Mouse (Mus musculus) kidney, embryonic 14.5 days (tissue): Measurements from ENCODE around the gene Nrxn2. TPM values are rescaled to one million over a fixed set of nuclear protein-coding genes. Genes with fewer than 3 reads are reported as not detected.

Experiments used
- ATAC-seq: fragments of 200-750 bp; cut with Nextera tagmentation; 2 replicates; pipeline ENCODE4 v1.8.0; 2017; ENCODE audit warnings: moderate number of reproducible peaks, mild to moderate bottlenecking, moderate TSS enrichment, moderate library complexity; ENCODE audit not compliant: low FRiP score, low TSS enrichment
- H3K27ac ChIP-seq: fragments of 300-500 bp; sonication (generic); 2 replicates; pipeline ENCODE4 v1.5.1; 2014; ENCODE audit warnings: low read depth, mild to moderate bottlenecking, low read length, moderate library complexity, mixed read lengths
- H3K27me3 ChIP-seq: fragments of 300-500 bp; sonication (generic); 2 replicates; pipeline ENCODE4 v1.6.1; 2014; ENCODE audit warnings: mild to moderate bottlenecking, low read length; ENCODE audit not compliant: control insufficient read depth, insufficient read depth
- H3K36me3 ChIP-seq: fragments of 300-500 bp; sonication (generic); 2 replicates; pipeline ENCODE4 v1.6.1; 2014; ENCODE audit warnings: low read length, mixed read lengths; ENCODE audit not compliant: control insufficient read depth, insufficient read depth
- H3K4me1 ChIP-seq: fragments of 300-500 bp; sonication (generic); 2 replicates; pipeline ENCODE4 v1.6.1; 2014; ENCODE audit warnings: low read length, mixed read lengths; ENCODE audit not compliant: control insufficient read depth, insufficient read depth
- H3K4me2 ChIP-seq: fragments of 300-500 bp; sonication (generic); replicated peaks from 2 replicates; pipeline ENCODE4 v1.6.1; 2014; ENCODE audit warnings: low read depth, mild to moderate bottlenecking, low read length
- H3K4me3 ChIP-seq: fragments of 300-500 bp; sonication (generic); 2 replicates; pipeline ENCODE4 v1.5.1; 2014; ENCODE audit warnings: mild to moderate bottlenecking, low read length
- H3K9ac ChIP-seq: fragments of 300-500 bp; sonication (generic); 2 replicates; pipeline ENCODE4 v1.6.1; 2014; ENCODE audit warnings: low read depth, mild to moderate bottlenecking, low read length, moderate library complexity
- H3K9me3 ChIP-seq: fragments of 300-500 bp; sonication (generic); 2 replicates; pipeline ENCODE4 v1.6.1; 2016; ENCODE audit warnings: low read length; ENCODE audit not compliant: control insufficient read depth
- WGBS: fragments of 180-500 bp; shearing (Covaris S2); extraction: QIAGEN DNeasy Blood & Tissue Kit; methylation state at CpG from one replicate; pipeline ENCODE4 v1.1.7; 2014; 5-methylcytosine and 5-hydroxymethylcytosine counted together
- polyA plus RNA-seq: library from polyadenylated mRNA; unstranded; fragments of >200 nt; fragmentation: Nextera tagmentation; extraction: Ambion mirVana; gene quantifications from 2 replicates; pipeline ENCODE4 v1.2.1, GENCODE M21; 2014

Gene Nrxn2
- polyA plus RNA-seq, 1 experiment from 2014 or later, result 5.4 TPM

GRCm38 (mm10) chr19:6398447-6399284, 19.9 kb upstream of the Nrxn2 start:
- peak overlapping the region; percentile 58 for H3K4me3 ChIP-seq
- H3K4me1 ChIP-seq, result peaks cover 30% of the 10 kb centered on the region; the same call in 1 of the 2 replicates
- ATAC-seq, result peak; percentile 40
- no peaks in the 10 kb centered on the region for H3K36me3 ChIP-seq
- 1% methylated on average over 38 of the region's 39 CpGs for WGBS
- no peaks in the 10 kb centered on the region for H3K9me3 ChIP-seq
- peak overlapping the region; percentile 62; the same call in 1 of the 2 replicates for H3K9ac ChIP-seq
- H3K27me3 ChIP-seq, result peaks cover 3% of the 10 kb centered on the region
- H3K27ac ChIP-seq, result peak overlapping the region; percentile 42; the same call in 1 of the 2 replicates
- H3K4me2 ChIP-seq, result peak overlapping the region; percentile 100

- H3K4me3 ChIP-seq, result peak within 1 kb of the TSS; percentile 58
- peak within 1 kb of the TSS; percentile 62 for H3K9ac ChIP-seq
- under 1% methylated on average over 78 of the region's 87 CpGs for WGBS
- H3K4me1 ChIP-seq, result peaks cover 30% of the 10 kb centered on the region; the same call in 1 of the 2 replicates
- peak within 1 kb of the TSS; percentile 42; the same call in 1 of the 2 replicates for H3K27ac ChIP-seq
- H3K4me2 ChIP-seq, result peak within 1 kb of the TSS; percentile 100
- ATAC-seq, result 0 out of 2 replicates have a peak, but pooled peaks have one; percentile 6
- no peaks in the 10 kb centered on the region for H3K36me3 ChIP-seq
- no peaks in the 10 kb centered on the region for H3K9me3 ChIP-seq
- H3K27me3 ChIP-seq, result peaks cover 6% of the 10 kb centered on the region
These were observed 19.0 kb upstream of the Nrxn2 start, which contains the start of gene Rasgrp2 for GRCm38 (mm10) chr19:6399285-6400095. Gene Rasgrp2, plus strand, starts transcription at chr19:6399340.

- Histone ChIP-seq H3K27me3 (peaks cover 6% of the 10 kb centered on the region), H3K4me2 (peak overlapping the region; percentile 100), H3K27ac (peak overlapping the region; percentile 42; the same call in 1 of the 2 replicates), H3K9me3 (no peaks in the 10 kb centered on the region), H3K36me3 (no peaks in the 10 kb centered on the region), H3K4me3 (peak overlapping the region; percentile 58), H3K9ac (peak overlapping the region; percentile 62; the same call in 1 of the 2 replicates), H3K4me1 (peaks cover 30% of the 10 kb centered on the region; the same call in 1 of the 2 replicates)
- ATAC-seq, result peak; percentile 1
- WGBS, result 2% methylated on average over 29 of the region's 29 CpGs
These were observed 18.1 kb upstream of the Nrxn2 start for GRCm38 (mm10) chr19:6400096-6401086.

DNA sequence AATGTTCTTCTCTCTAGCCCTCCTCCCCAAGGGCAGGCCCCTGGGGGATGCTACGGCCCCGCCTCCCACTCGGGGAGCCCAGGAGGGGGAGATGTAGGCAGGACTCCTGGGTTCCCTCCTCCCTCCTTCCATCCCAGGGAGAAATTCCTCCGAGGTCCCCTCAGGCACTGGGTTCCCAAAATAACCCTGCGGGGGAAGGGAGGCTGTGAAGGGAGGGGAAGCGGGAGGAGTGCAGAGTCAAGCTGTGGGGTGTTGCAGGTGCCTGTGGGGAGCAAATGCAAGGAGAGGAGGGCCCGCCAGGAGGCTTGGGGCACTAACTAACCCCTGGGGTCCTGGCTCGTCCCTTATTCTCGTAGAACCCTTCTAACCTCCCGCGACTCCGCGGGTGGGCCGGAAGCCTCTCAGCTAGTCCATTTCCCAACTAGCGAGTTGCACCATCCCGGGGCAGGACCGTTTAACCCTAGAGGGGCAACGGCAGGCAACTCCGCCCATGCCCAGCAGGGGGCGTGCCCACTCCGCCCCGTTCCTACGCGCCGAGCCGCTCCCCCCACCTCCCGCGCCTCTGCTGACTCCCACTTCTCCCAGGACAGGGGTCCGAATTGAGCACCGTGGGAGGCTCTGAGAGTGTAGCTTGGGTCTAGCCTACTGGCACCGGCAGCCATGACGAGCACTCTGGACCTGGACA, 17.3 kb upstream of the Nrxn2 start:
- Histone ChIP-seq H3K36me3 (no peaks in the 10 kb centered on the region), H3K4me1 (peaks cover 30% of the 10 kb centered on the region; the same call in 1 of the 2 replicates), H3K4me2 (peak overlapping the region; percentile 100), H3K9me3 (no peaks in the 10 kb centered on the region), H3K27me3 (peaks cover 6% of the 10 kb centered on the region), H3K9ac (peak overlapping the region; percentile 44), H3K27ac (peak overlapping the region; percentile 57; the same call in 1 of the 2 replicates), H3K4me3 (peak overlapping the region; percentile 58)
- ATAC-seq, result peak; percentile 53
- under 1% methylated on average over 29 of the region's 32 CpGs for WGBS

- Histone ChIP-seq H3K4me3 (peak overlapping the region; percentile 58), H3K9me3 (no peaks in the 10 kb centered on the region), H3K9ac (peak overlapping the region; percentile 44; the same call in 1 of the 2 replicates), H3K4me2 (peak overlapping the region; percentile 100), H3K27me3 (peaks cover 6% of the 10 kb centered on the region), H3K4me1 (peaks cover 30% of the 10 kb centered on the region; the same call in 1 of the 2 replicates), H3K36me3 (no peaks in the 10 kb centered on the region), H3K27ac (peak overlapping the region; percentile 57; the same call in 1 of the 2 replicates)
- 11% methylated on average over 9 of the region's 9 CpGs for WGBS
- ATAC-seq, result 0 out of 2 replicates have a peak, but pooled peaks have one; percentile 3
These were observed 16.6 kb upstream of the Nrxn2 start for GRCm38 (mm10) chr19:6401951-6402350.

- 78% methylated on average over 10 of the region's 10 CpGs for WGBS
- Histone ChIP-seq H3K9me3 (no peaks in the 10 kb centered on the region), H3K9ac (no peak overlapping the region; the same call in 1 of the 2 replicates), H3K27ac (no peak overlapping the region), H3K4me1 (peaks cover 30% of the 10 kb centered on the region; the same call in 1 of the 2 replicates), H3K4me3 (no peak overlapping the region), H3K4me2 (no peak overlapping the region), H3K36me3 (no peaks in the 10 kb centered on the region), H3K27me3 (peaks cover 6% of the 10 kb centered on the region)
- ATAC-seq, result no peak
These were observed 14.7 kb upstream of the Nrxn2 start for GRCm38 (mm10) chr19:6403869-6404268.

GRCm38 (mm10) chr19:6405433-6405832, 13.1 kb upstream of the Nrxn2 start:
- no peak overlapping the region for H3K4me3 ChIP-seq
- H3K9me3 ChIP-seq, result no peaks in the 10 kb centered on the region
- peaks cover 4% of the 10 kb centered on the region for H3K27me3 ChIP-seq
- no peak overlapping the region for H3K9ac ChIP-seq
- ATAC-seq, result no peak
- H3K4me2 ChIP-seq, result no peak overlapping the region
- no peak overlapping the region for H3K27ac ChIP-seq
- 80% methylated on average over 10 of the region's 10 CpGs for WGBS
- H3K36me3 ChIP-seq, result no peaks in the 10 kb centered on the region
- peaks cover 20% of the 10 kb centered on the region; the same call in 1 of the 2 replicates for H3K4me1 ChIP-seq
